Mouse (Mus musculus) midbrain, postnatal 0 days (tissue): ENCODE data around the gene Gss. TPM values are rescaled to one million over a fixed set of nuclear protein-coding genes. Genes with fewer than 3 reads are reported as not detected.

Experiments
- ATAC-seq: fragments of 200-750 bp; cut with Nextera tagmentation; 2 replicates; pipeline ENCODE4 v1.8.0; 2017; ENCODE audit warnings: moderate number of reproducible peaks, mild to moderate bottlenecking, moderate TSS enrichment, moderate library complexity; ENCODE audit not compliant: low FRiP score
- DNase-seq: peaks from one replicate; pipeline ENCODE4 v3.0.0-alpha.2; 2015; ENCODE audit warnings: low spot score
- H3K27ac ChIP-seq: fragments of 300-500 bp; sonication (generic); 2 replicates; pipeline ENCODE4 v1.5.1; 2014; ENCODE audit warnings: low read depth, mild to moderate bottlenecking, low read length, mixed read lengths
- H3K27me3 ChIP-seq: fragments of 300-500 bp; sonication (generic); 2 replicates; pipeline ENCODE4 v1.6.1; 2014; ENCODE audit warnings: low read length, control low read depth, mixed read lengths; ENCODE audit not compliant: insufficient read depth
- H3K36me3 ChIP-seq: fragments of 300-500 bp; sonication (generic); 2 replicates; pipeline ENCODE4 v1.6.1; 2014; ENCODE audit warnings: low read length, control low read depth, mixed read lengths; ENCODE audit not compliant: insufficient read depth
- H3K4me1 ChIP-seq: fragments of 300-500 bp; sonication (generic); 2 replicates; pipeline ENCODE4 v1.6.1; 2014; ENCODE audit warnings: mild to moderate bottlenecking, control low read depth, antibody characterized with exemption, low read length, mixed read lengths; ENCODE audit not compliant: insufficient read depth
- H3K4me2 ChIP-seq: fragments of 300-500 bp; sonication (generic); 2 replicates; pipeline ENCODE4 v1.6.1; 2014; ENCODE audit warnings: low read depth, mild to moderate bottlenecking, low read length, mixed read lengths; ENCODE audit not compliant: poor library complexity, severe bottlenecking
- H3K4me3 ChIP-seq: fragments of 300-500 bp; sonication (generic); 2 replicates; pipeline ENCODE4 v1.5.1; 2014; ENCODE audit warnings: low read depth, mild to moderate bottlenecking, low read length, moderate library complexity
- H3K9ac ChIP-seq: fragments of 300-500 bp; sonication (generic); replicated peaks from 2 replicates; pipeline ENCODE4 v1.6.1; 2014; ENCODE audit warnings: mild to moderate bottlenecking, low read length, moderate library complexity, mixed read lengths; ENCODE audit not compliant: poor library complexity, severe bottlenecking
- H3K9me3 ChIP-seq: fragments of 300-500 bp; sonication (generic); 2 replicates; pipeline ENCODE4 v1.6.1; 2016; ENCODE audit warnings: low read length, control low read depth
- CTCF ChIP-seq: IDR thresholded peaks from 2 replicates; pipeline ENCODE4 v1.5.1; 2016; ENCODE audit warnings: antibody characterized with exemption, mild to moderate bottlenecking
- WGBS: fragments of 180-500 bp; shearing (Covaris S2); extraction: QIAGEN DNeasy Blood & Tissue Kit; methylation state at CpG from one replicate; pipeline ENCODE4 v1.1.7; 2014; 5-methylcytosine and 5-hydroxymethylcytosine counted together
- microRNA counts: library from miRNA; unstranded; fragments of <30 nt; microRNA quantifications from one replicate; lab custom pipeline; 2015
- microRNA-seq: library from miRNA; unstranded; fragments of <30 nt; microRNA quantifications from one replicate; pipeline ENCODE4, GENCODE M21; 2016; ENCODE audit warnings: borderline number of aligned reads
- polyA plus RNA-seq: library from polyadenylated mRNA; unstranded; fragments of >200 nt; fragmentation: Nextera tagmentation; extraction: Ambion mirVana; gene quantifications from 2 replicates; pipeline ENCODE4 v1.2.1, GENCODE M21; 2015
- total RNA-seq: library from RNA; depleted of rRNA; stranded (reverse); fragments of >200 nt; gene quantifications from 2 replicates; pipeline ENCODE4 v1.2.3, GENCODE M21; 2014; rRNA removed

The Gss gene
- total and polyA plus RNA-seq, 2 experiments from 2014 or later: 11.6 to 12.9 TPM

- H3K4me2 ChIP-seq: no peak overlapping the region
- peaks cover 8% of the 10 kb centered on the region; the same call in 1 of the 2 replicates for H3K4me1 ChIP-seq
- H3K36me3 ChIP-seq: no peaks in the 10 kb centered on the region
- H3K9me3 ChIP-seq: no peaks in the 10 kb centered on the region
- WGBS: 17% methylated on average over 1 of the region's 1 CpGs
- no peaks in the 10 kb centered on the region for H3K27me3 ChIP-seq
- ATAC-seq: no peak
- no peak overlapping the region for H3K9ac ChIP-seq
- H3K27ac ChIP-seq: no peak overlapping the region
- no peak overlapping the region for H3K4me3 ChIP-seq
- peak; percentile 99 for TF ChIP-seq CTCF
- peak; percentile 73 for DNase-seq
These were observed 76.7 kb downstream of the Gss start for GRCm38 (mm10) chr2:155515941-155516340.

GRCm38 (mm10) chr2:155514666-155515065 is 77.9 kb downstream of the Gss start:
- ATAC-seq: peak; percentile 38
- Histone ChIP-seq H3K27ac (peak overlapping the region; percentile 79), H3K4me3 (peak overlapping the region; percentile 79), H3K4me2 (peak overlapping the region; percentile 79), H3K9me3 (no peaks in the 10 kb centered on the region), H3K36me3 (0 out of 2 replicates have a peak, but pooled peaks cover 1% of the 10 kb centered on the region), H3K27me3 (no peaks in the 10 kb centered on the region), H3K4me1 (peaks cover 8% of the 10 kb centered on the region; the same call in 1 of the 2 replicates), H3K9ac (peak overlapping the region; percentile 94)
- peak; percentile 84 for DNase-seq
- WGBS: under 1% methylated on average over 21 of the region's 23 CpGs
- peak; percentile 61 for TF ChIP-seq CTCF

GRCm38 (mm10) chr2:155513543-155513942 is 79.1 kb downstream of the Gss start:
- TF ChIP-seq CTCF: no peak
- H3K4me1 ChIP-seq: peaks cover 6% of the 10 kb centered on the region; the same call in 1 of the 2 replicates
- ATAC-seq: no peak
- H3K27me3 ChIP-seq: no peaks in the 10 kb centered on the region
- H3K27ac ChIP-seq: peak overlapping the region; percentile 79; the same call in 1 of the 2 replicates
- H3K9ac ChIP-seq: peak overlapping the region; percentile 94
- 54% methylated on average over 5 of the region's 5 CpGs for WGBS
- 0 out of 2 replicates have a peak, but pooled peaks cover 3% of the 10 kb centered on the region for H3K36me3 ChIP-seq
- H3K4me2 ChIP-seq: peak overlapping the region; percentile 79
- peak; percentile 63 for DNase-seq
- no peaks in the 10 kb centered on the region for H3K9me3 ChIP-seq
- H3K4me3 ChIP-seq: peak overlapping the region; percentile 79

MicroRNAs encoded within 50 kb of the gene (microRNA counts, 519-probe panel; counts per million panel counts)
- microRNA mmu-miR-499 (lab: Ali Mortazavi, UCI): 528 counts per million, percentile 58 among the panel's probes with 10 or more counts

Small RNA genes within 50 kb of the gene (microRNA-seq; reads per million reads assigned to microRNA genes)
- gene Mir499: 14.1 reads per million, percentile 25 among the genes with 10 or more reads in this experiment

Other genes starting within 250 kb of the Gss start
- 40.4 and 44.2 TPM in 2 replicates for gene Pigu, start 235.4 kb downstream of the Gss start, total RNA-seq
- 54.7 and 59.6 TPM in 2 replicates for gene Pigu, start 235.4 kb downstream of the Gss start, polyA plus RNA-seq
- gene Trp53inp2, start 211.8 kb downstream of the Gss start, total RNA-seq: 116 and 121 TPM in 2 replicates
- 58.4 and 58.6 TPM in 2 replicates for gene Trp53inp2, start 211.8 kb downstream of the Gss start, polyA plus RNA-seq
- 50.5 and 73.1 TPM in 2 replicates for gene Ncoa6, start 118.9 kb downstream of the Gss start, total RNA-seq
- 23.3 and 32.1 TPM in 2 replicates for gene Ncoa6, start 118.9 kb downstream of the Gss start, polyA plus RNA-seq
- 25.3 and 38.0 TPM in 2 replicates for gene Acss2, start 74.9 kb downstream of the Gss start, total RNA-seq
- gene Acss2, start 74.9 kb downstream of the Gss start, polyA plus RNA-seq: 18.6 and 19.4 TPM in 2 replicates
- gene Ggt7, start 74.6 kb downstream of the Gss start, total RNA-seq: 167 and 203 TPM in 2 replicates
- gene Ggt7, start 74.6 kb downstream of the Gss start, polyA plus RNA-seq: 110 and 112 TPM in 2 replicates
- 0.14 and 0.38 TPM in 2 replicates for gene Myh7b, start 18.4 kb upstream of the Gss start, total RNA-seq
- 1.5 and 3.4 TPM in 2 replicates for gene Myh7b, start 18.4 kb upstream of the Gss start, polyA plus RNA-seq
- gene Trpc4ap, start 99.6 kb upstream of the Gss start, total RNA-seq: 148 and 155 TPM in 2 replicates
- gene Trpc4ap, start 99.6 kb upstream of the Gss start, polyA plus RNA-seq: 121 and 122 TPM in 2 replicates
- gene Edem2, start 136.7 kb upstream of the Gss start, total RNA-seq: 41.1 and 44.5 TPM in 2 replicates
- gene Edem2, start 136.7 kb upstream of the Gss start, polyA plus RNA-seq: 33.0 and 35.7 TPM in 2 replicates
- not detected in 2 replicates for gene Gm17581, start 143.1 kb upstream of the Gss start, total RNA-seq
- gene Gm17581, start 143.1 kb upstream of the Gss start, polyA plus RNA-seq: not detected in 2 replicates
- gene Procr, start 158.3 kb upstream of the Gss start, total RNA-seq: 1.5 TPM in 2 replicates
- 2.5 and 2.9 TPM in 2 replicates for gene Procr, start 158.3 kb upstream of the Gss start, polyA plus RNA-seq
- gene Mmp24, start 182.5 kb upstream of the Gss start, total RNA-seq: 149 and 178 TPM in 2 replicates
- gene Mmp24, start 182.5 kb upstream of the Gss start, polyA plus RNA-seq: 12.3 and 14.1 TPM in 2 replicates
- gene BC029722, start 226.6 kb upstream of the Gss start, total RNA-seq: 35.2 TPM in 2 replicates
- gene BC029722, start 226.6 kb upstream of the Gss start, polyA plus RNA-seq: 56.6 and 61.0 TPM in 2 replicates
- 80.7 and 85.4 TPM in 2 replicates for gene Eif6, start 234.1 kb upstream of the Gss start, total RNA-seq
- 130 and 143 TPM in 2 replicates for gene Eif6, start 234.1 kb upstream of the Gss start, polyA plus RNA-seq
- not detected in 2 replicates for gene Fam83c, start 242.0 kb upstream of the Gss start, total RNA-seq
- gene Fam83c, start 242.0 kb upstream of the Gss start, polyA plus RNA-seq: 0.07 TPM in 1 of 2 replicates, not detected in the other